Mouse (Mus musculus) liver, postnatal 0 days (tissue): ENCODE data around the gene Dgkq.

Experiments used
- CTCF ChIP-seq: sonication (generic); IDR thresholded peaks from 2 replicates; pipeline ENCODE4 v1.5.1; 2016; ENCODE audit warnings: antibody characterized with exemption, low read depth
- EP300 ChIP-seq: IDR thresholded peaks from 2 replicates; pipeline ENCODE4 v1.6.1; 2016; ENCODE audit warnings: antibody characterized with exemption, low read depth, mild to moderate bottlenecking

GRCm38 (mm10) chr5:108610426-108610825 is 59.0 kb downstream of the Dgkq start:
- TF ChIP-seq EP300 (no peak), CTCF (no peak)
